Mouse (Mus musculus) regulatory T cell (primary cell): ENCODE measurements at regions not wholly inside any gene's neighbourhood (a gene's known extent, or its start where the extent isn't known, plus 50 kb on each side); places are given as distances from the start of the nearest gene placed in this dataset.

Experiments used
- in situ Hi-C: fragments of 300-600 bp; cut with MboI, MseI; formaldehyde crosslinking; loops from one replicate; pipeline ENCODE4 v1.15.1; 2025; ENCODE audit warnings: high pct_unique_total_duplicates

- in situ Hi-C loops, result no loop called here
These were observed 127.9 kb upstream of the Lnx1 start for GRCm38 (mm10) chr5:74830646-74831045.

- in situ Hi-C loops, result no loop called here
These were observed 126.3 kb upstream of the Lnx1 start for GRCm38 (mm10) chr5:74829003-74829402.

- in situ Hi-C loops, result no loop called here
These were observed 125.2 kb upstream of the Lnx1 start for GRCm38 (mm10) chr5:74827944-74828343.

- in situ Hi-C loops, result no loop called here
These were observed 123.0 kb upstream of the Lnx1 start for GRCm38 (mm10) chr5:74825517-74826254.

GRCm38 (mm10) chr5:74823719-74824118 is 121.0 kb upstream of the Lnx1 start:
- in situ Hi-C loops, result no loop called here

- in situ Hi-C loops, result no loop called here
These were observed 119.3 kb upstream of the Lnx1 start for GRCm38 (mm10) chr5:74821969-74822368.

- in situ Hi-C loops, result no loop called here
These were observed 113.8 kb upstream of the Lnx1 start for GRCm38 (mm10) chr5:74816523-74816922.

- in situ Hi-C loops, result no loop called here
These were observed 110.7 kb upstream of the Lnx1 start for GRCm38 (mm10) chr5:74813396-74813795.

GRCm38 (mm10) chr5:74811046-74811445 is 108.3 kb upstream of the Lnx1 start:
- in situ Hi-C loops, result no loop called here

GRCm38 (mm10) chr5:74807581-74808221 is 105.0 kb upstream of the Lnx1 start:
- in situ Hi-C loops, result no loop called here

- in situ Hi-C loops, result no loop called here
These were observed 99.2 kb upstream of the Lnx1 start for GRCm38 (mm10) chr5:74801946-74802345.

- in situ Hi-C loops, result no loop called here
These were observed 97.6 kb upstream of the Lnx1 start for GRCm38 (mm10) chr5:74800351-74800750.

- in situ Hi-C loops, result loop anchor here (5.0 to 10.0 kb wide), 2 partner anchors 182 to 361 kb away; no protein-coding TSS in a partner anchor
These were observed 93.8 kb upstream of the Lnx1 start for GRCm38 (mm10) chr5:74796421-74797067.

GRCm38 (mm10) chr5:74794726-74795125 is 92.0 kb upstream of the Lnx1 start:
- in situ Hi-C loops, result loop anchor here (5.0 to 10.0 kb wide), 2 partner anchors 180 to 363 kb away; no protein-coding TSS in a partner anchor

- in situ Hi-C loops, result loop anchor here (10.0 kb wide), 1 partner anchor 179 kb away; no protein-coding TSS in a partner anchor
These were observed 90.7 kb upstream of the Lnx1 start for GRCm38 (mm10) chr5:74793431-74793830.

- in situ Hi-C loops, result loop anchor here (10.0 kb wide), 1 partner anchor 178 kb away; no protein-coding TSS in a partner anchor
These were observed 90.2 kb upstream of the Lnx1 start for GRCm38 (mm10) chr5:74792936-74793335.

GRCm38 (mm10) chr5:74792301-74792700 is 89.6 kb upstream of the Lnx1 start:
- in situ Hi-C loops, result loop anchor here (10.0 kb wide), 1 partner anchor 178 kb away; no protein-coding TSS in a partner anchor

- in situ Hi-C loops, result loop anchor here (10.0 kb wide), 1 partner anchor 176 kb away; no protein-coding TSS in a partner anchor
These were observed 87.8 kb upstream of the Lnx1 start for GRCm38 (mm10) chr5:74790501-74790900.

- in situ Hi-C loops, result no loop called here
These were observed 81.2 kb upstream of the Lnx1 start for GRCm38 (mm10) chr5:74783906-74784305.

GRCm38 (mm10) chr5:74778076-74778465 is 75.4 kb upstream of the Lnx1 start:
- in situ Hi-C loops, result no loop called here

- in situ Hi-C loops, result no loop called here
These were observed 74.8 kb upstream of the Lnx1 start for GRCm38 (mm10) chr5:74777381-74778075.

GRCm38 (mm10) chr5:74776081-74776480 is 73.4 kb upstream of the Lnx1 start:
- in situ Hi-C loops, result no loop called here
